Comparison of ENCODE assay signal across 13 mouse cellular contexts in genomic region chr9:63493746-63494145, GRCm38 (mm10).
"Had no signal": no experiment of that assay in that cellular context is flagged by ENCODE, and none has a peak within 500 bp of the region (broad histone marks: within the 10 kb centered on the region; RNA-seq: fewer than 3 reads in every experiment).

No protein-coding gene starts in this region.

- H3K4me3 ChIP-seq: midbrain, embryonic 13.5 days; midbrain, embryonic 15.5 days; neural tube, embryonic 12.5 days; stomach, embryonic 15.5 days had no signal

- ATAC-seq: midbrain, embryonic 13.5 days; midbrain, embryonic 15.5 days had no signal

- H3K27ac ChIP-seq: midbrain, embryonic 13.5 days; midbrain, embryonic 15.5 days; neural tube, embryonic 12.5 days; stomach, embryonic 15.5 days; stomach, postnatal 0 days had no signal

- DNase-seq: lung, adult 18-20 months; lung, embryonic 14.5 days; lung, postnatal 10 days; lung, postnatal 4 days; right cerebral cortex, postnatal 14 days; thymus, adult 2 months; thymus, postnatal 25 days; thymus, postnatal 4 days had no signal
